Mouse (Mus musculus) limb, embryonic 11.5 days (tissue): ENCODE data around the gene Ccar1. TPM values are rescaled to one million over a fixed set of nuclear protein-coding genes. Genes with fewer than 3 reads are reported as not detected.

Source experiments
- ATAC-seq: fragments of 200-750 bp; cut with Nextera tagmentation; 2 replicates; pipeline ENCODE4 v1.8.0; 2017; ENCODE audit warnings: low read depth; ENCODE audit not compliant: insufficient number of reproducible peaks, low FRiP score, low TSS enrichment
- DNase-seq: peaks from one replicate; pipeline ENCODE4 v3.0.0-alpha.2; 2015; ENCODE audit warnings: low spot score
- H3K27ac ChIP-seq: fragments of 300-500 bp; sonication (generic); replicated peaks from 2 replicates; pipeline ENCODE4 v1.5.1; 2014; ENCODE audit warnings: low read depth, mild to moderate bottlenecking, low read length
- H3K27me3 ChIP-seq: fragments of 300-500 bp; sonication (generic); 2 replicates; pipeline ENCODE4 v1.6.1; 2014; ENCODE audit warnings: mild to moderate bottlenecking, low read length, mixed read lengths; ENCODE audit not compliant: control insufficient read depth, insufficient read depth
- H3K36me3 ChIP-seq: fragments of 300-500 bp; sonication (generic); 2 replicates; pipeline ENCODE4 v1.6.1; 2014; ENCODE audit warnings: mild to moderate bottlenecking, low read length, moderate library complexity, mixed read lengths; ENCODE audit not compliant: control insufficient read depth, insufficient read depth
- H3K4me1 ChIP-seq: fragments of 300-500 bp; sonication (generic); 2 replicates; pipeline ENCODE4 v1.6.1; 2014; ENCODE audit warnings: low read length, mixed read lengths; ENCODE audit not compliant: control insufficient read depth, insufficient read depth
- H3K4me2 ChIP-seq: fragments of 300-500 bp; sonication (generic); 2 replicates; pipeline ENCODE4 v1.6.1; 2014; ENCODE audit warnings: low read depth, mild to moderate bottlenecking, moderate library complexity; ENCODE audit not compliant: severe bottlenecking
- H3K4me3 ChIP-seq: fragments of 300-500 bp; sonication (generic); 2 replicates; pipeline ENCODE4 v1.5.1; 2014; ENCODE audit warnings: low read depth, low read length
- H3K9ac ChIP-seq: fragments of 300-500 bp; sonication (generic); 2 replicates; pipeline ENCODE4 v1.6.1; 2014; ENCODE audit warnings: mild to moderate bottlenecking, low read length
- H3K9me3 ChIP-seq: fragments of 300-500 bp; sonication (generic); 2 replicates; pipeline ENCODE4 v1.6.1; 2016; ENCODE audit warnings: low read length; ENCODE audit not compliant: control insufficient read depth
- WGBS: fragments of 180-500 bp; shearing (Covaris S2); extraction: QIAGEN DNeasy Blood & Tissue Kit; methylation state at CpG from one replicate; pipeline ENCODE4 v1.1.7; 2014; 5-methylcytosine and 5-hydroxymethylcytosine counted together
- polyA plus RNA-seq: library from polyadenylated mRNA; unstranded; fragments of >200 nt; fragmentation: Nextera tagmentation; extraction: Ambion mirVana; gene quantifications from 2 replicates; pipeline ENCODE4 v1.2.1, GENCODE M21; 2014

Ccar1 gene
- 181 and 192 TPM in 2 replicates for polyA plus RNA-seq

GRCm38 (mm10) chr10:62792177-62793090 lies at the start of gene Ccar1:
TSS of gene Ccar1 (minus strand) at chr10:62792286.
- 2% methylated on average over 54 of the region's 55 CpGs for WGBS
- peak within 1 kb of the TSS; percentile 92 for H3K27ac ChIP-seq
- H3K27me3 ChIP-seq, result no peaks in the 10 kb centered on the region
- peaks cover 12% of the 10 kb centered on the region; the same call in 1 of the 2 replicates for H3K36me3 ChIP-seq
- DNase-seq (peak; percentile 100), ATAC-seq (peak; percentile 97)
- no peaks in the 10 kb centered on the region for H3K9me3 ChIP-seq
- peak within 1 kb of the TSS; percentile 98 for H3K9ac ChIP-seq
- H3K4me2 ChIP-seq, result peak within 1 kb of the TSS; percentile 49
- no peaks in the 10 kb centered on the region for H3K4me1 ChIP-seq
- peak within 1 kb of the TSS; percentile 95 for H3K4me3 ChIP-seq

GRCm38 (mm10) chr10:62840687-62841086 lies 48.6 kb upstream of the Ccar1 start:
- Histone ChIP-seq H3K9ac (no peak overlapping the region), H3K9me3 (no peaks in the 10 kb centered on the region), H3K4me1 (peaks cover 8% of the 10 kb centered on the region), H3K27me3 (no peaks in the 10 kb centered on the region), H3K36me3 (0 out of 2 replicates have a peak, but pooled peaks cover 2% of the 10 kb centered on the region), H3K27ac (no peak overlapping the region), H3K4me2 (no peak overlapping the region), H3K4me3 (no peak overlapping the region)
- WGBS, result 96% methylated on average over 7 of the region's 7 CpGs
- DNase-seq, result no peak
- no peak for ATAC-seq

- H3K27me3 ChIP-seq, result no peaks in the 10 kb centered on the region
- H3K27ac ChIP-seq, result no peak overlapping the region
- H3K9me3 ChIP-seq, result no peaks in the 10 kb centered on the region
- WGBS, result 90% methylated on average over 5 of the region's 5 CpGs
- H3K36me3 ChIP-seq, result 0 out of 2 replicates have a peak, but pooled peaks cover 2% of the 10 kb centered on the region
- no peak overlapping the region for H3K9ac ChIP-seq
- H3K4me3 ChIP-seq, result no peak overlapping the region
- no peaks in the 10 kb centered on the region for H3K4me1 ChIP-seq
- DNase-seq (no peak), ATAC-seq (no peak)
- no peak overlapping the region for H3K4me2 ChIP-seq
Measured at GRCm38 (mm10) chr10:62837987-62838386, 45.9 kb upstream of the Ccar1 start.

- no peaks in the 10 kb centered on the region for H3K9me3 ChIP-seq
- no peak overlapping the region for H3K27ac ChIP-seq
- no peak overlapping the region for H3K4me2 ChIP-seq
- H3K9ac ChIP-seq, result no peak overlapping the region
- no peaks in the 10 kb centered on the region for H3K27me3 ChIP-seq
- H3K4me3 ChIP-seq, result no peak overlapping the region
- 82% methylated on average over 9 of the region's 9 CpGs for WGBS
- ATAC-seq, result no peak
- no peaks in the 10 kb centered on the region for H3K36me3 ChIP-seq
- H3K4me1 ChIP-seq, result no peaks in the 10 kb centered on the region
- DNase-seq, result no peak
Measured at GRCm38 (mm10) chr10:62832783-62833182, 40.7 kb upstream of the Ccar1 start.

GRCm38 (mm10) chr10:62831546-62831945 lies 39.5 kb upstream of the Ccar1 start:
- Histone ChIP-seq H3K9me3 (no peaks in the 10 kb centered on the region), H3K4me2 (no peak overlapping the region), H3K36me3 (no peaks in the 10 kb centered on the region), H3K4me1 (no peaks in the 10 kb centered on the region), H3K4me3 (no peak overlapping the region), H3K9ac (no peak overlapping the region), H3K27ac (no peak overlapping the region), H3K27me3 (no peaks in the 10 kb centered on the region)
- WGBS, result 96% methylated on average over 2 of the region's 2 CpGs
- ATAC-seq (no peak), DNase-seq (no peak)

GRCm38 (mm10) chr10:62824474-62824873 lies 32.4 kb upstream of the Ccar1 start:
- ATAC-seq, result no peak
- Histone ChIP-seq H3K4me1 (no peaks in the 10 kb centered on the region), H3K4me2 (no peak overlapping the region), H3K27me3 (no peaks in the 10 kb centered on the region), H3K9me3 (no peaks in the 10 kb centered on the region), H3K36me3 (peaks cover under 1% of the 10 kb centered on the region; the same call in 1 of the 2 replicates), H3K27ac (no peak overlapping the region), H3K4me3 (no peak overlapping the region), H3K9ac (no peak overlapping the region)
- DNase-seq, result no peak
- 89% methylated on average over 8 of the region's 8 CpGs for WGBS

- no peaks in the 10 kb centered on the region for H3K27me3 ChIP-seq
- no peak for ATAC-seq
- no peaks in the 10 kb centered on the region for H3K4me1 ChIP-seq
- WGBS, result 76% methylated on average over 4 of the region's 4 CpGs
- H3K36me3 ChIP-seq, result peaks cover 8% of the 10 kb centered on the region; the same call in 1 of the 2 replicates
- no peak overlapping the region for H3K4me3 ChIP-seq
- no peak overlapping the region for H3K4me2 ChIP-seq
- no peaks in the 10 kb centered on the region for H3K9me3 ChIP-seq
- no peak for DNase-seq
- H3K9ac ChIP-seq, result no peak overlapping the region
- no peak overlapping the region for H3K27ac ChIP-seq
Measured at GRCm38 (mm10) chr10:62823431-62823830, 31.3 kb upstream of the Ccar1 start.

GRCm38 (mm10) chr10:62810010-62810409 lies 17.9 kb upstream of the Ccar1 start:
- 87% methylated on average over 4 of the region's 4 CpGs for WGBS
- ATAC-seq, result no peak
- Histone ChIP-seq H3K4me1 (no peaks in the 10 kb centered on the region), H3K4me2 (no peak overlapping the region), H3K9ac (no peak overlapping the region), H3K27me3 (no peaks in the 10 kb centered on the region), H3K9me3 (no peaks in the 10 kb centered on the region), H3K4me3 (no peak overlapping the region), H3K36me3 (peaks cover 8% of the 10 kb centered on the region; the same call in 1 of the 2 replicates), H3K27ac (no peak overlapping the region)
- no peak for DNase-seq
